Mouse (Mus musculus) right cerebral cortex, postnatal 25 days (tissue): ENCODE measurements at regions not wholly inside any gene's neighbourhood (a gene's known extent, or its start where the extent isn't known, plus 50 kb on each side); places are given as distances from the start of the nearest gene placed in this dataset.

Experiments
- DNase-seq: peaks from one replicate; pipeline ENCODE4 v3.0.0; 2022

DNA sequence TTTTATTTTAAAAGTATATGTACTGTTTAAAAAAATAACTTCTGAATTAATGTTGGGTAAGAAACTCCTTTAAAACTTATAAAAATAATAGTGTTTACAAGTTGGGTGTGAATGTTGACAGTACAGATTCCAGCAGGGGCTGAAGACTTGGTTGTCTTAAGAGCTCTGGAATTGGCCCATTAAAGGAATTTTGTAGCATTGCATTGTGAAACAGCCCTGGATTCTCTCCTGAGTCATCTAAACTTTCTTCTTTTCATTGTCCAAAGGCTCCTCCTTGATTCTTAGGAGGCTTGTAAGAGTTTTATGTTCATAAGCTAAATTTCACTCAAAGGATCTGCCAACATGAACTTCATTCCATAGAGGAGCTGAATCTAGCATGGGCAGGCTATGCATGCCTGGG lies 174.7 kb upstream of the Marcks start:
- DNase-seq: no peak

GRCm38 (mm10) chr10:37310266-37310945 lies 171.7 kb upstream of the Marcks start:
- no peak for DNase-seq

GRCm38 (mm10) chr10:37304656-37305055 lies 165.9 kb upstream of the Marcks start:
- no peak for DNase-seq

- DNase-seq: no peak
These were observed 161.6 kb upstream of the Marcks start for GRCm38 (mm10) chr10:37300181-37300889.

GRCm38 (mm10) chr10:37298689-37299421 lies 160.1 kb upstream of the Marcks start:
- DNase-seq: no peak

GRCm38 (mm10) chr10:37294231-37294630 lies 155.5 kb upstream of the Marcks start:
- no peak for DNase-seq

- DNase-seq: no peak
These were observed 154.6 kb upstream of the Marcks start for GRCm38 (mm10) chr10:37293292-37293691.

DNA sequence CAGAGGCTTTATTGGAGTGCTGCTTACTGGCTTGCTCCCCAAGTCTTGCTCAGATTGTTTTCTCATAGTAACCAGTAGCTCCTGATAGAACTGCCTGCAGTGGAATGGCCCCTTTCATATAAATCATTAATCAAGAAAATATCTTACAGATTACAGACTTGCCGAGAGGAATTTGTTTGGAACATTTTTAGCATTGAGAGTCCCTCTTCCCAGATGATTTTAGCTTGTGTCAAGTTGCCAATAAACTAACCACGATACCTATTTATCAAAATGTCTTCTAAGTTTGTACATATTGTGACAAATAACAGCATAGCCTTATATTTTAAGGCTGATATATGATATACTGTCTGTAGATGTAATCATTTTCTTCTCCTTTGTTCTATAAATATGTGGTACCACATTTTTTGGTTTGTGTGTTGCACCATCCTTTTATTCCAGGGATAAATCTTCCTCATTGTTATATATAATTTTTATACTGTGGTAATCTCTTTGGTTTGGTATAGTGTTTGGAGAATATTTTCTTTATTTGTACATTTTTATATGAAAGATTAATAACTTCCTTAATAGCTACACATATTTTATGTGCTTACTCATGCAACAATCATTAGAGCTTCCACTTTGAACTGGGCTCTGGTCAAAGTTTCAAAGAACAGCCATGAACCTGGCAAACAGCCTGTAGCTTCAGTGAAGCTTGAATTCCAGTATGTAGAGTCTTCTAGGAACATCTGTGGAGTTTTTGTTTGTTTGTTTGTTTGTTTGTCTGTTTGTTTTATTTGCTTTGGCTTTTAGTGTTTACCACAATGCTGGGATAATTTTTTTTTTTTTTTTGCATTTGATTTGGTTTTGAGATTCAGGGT lies 153.1 kb upstream of the Marcks start:
- DNase-seq: no peak

- DNase-seq: no peak
These were observed 151.4 kb upstream of the Marcks start for GRCm38 (mm10) chr10:37289964-37290704.

DNA sequence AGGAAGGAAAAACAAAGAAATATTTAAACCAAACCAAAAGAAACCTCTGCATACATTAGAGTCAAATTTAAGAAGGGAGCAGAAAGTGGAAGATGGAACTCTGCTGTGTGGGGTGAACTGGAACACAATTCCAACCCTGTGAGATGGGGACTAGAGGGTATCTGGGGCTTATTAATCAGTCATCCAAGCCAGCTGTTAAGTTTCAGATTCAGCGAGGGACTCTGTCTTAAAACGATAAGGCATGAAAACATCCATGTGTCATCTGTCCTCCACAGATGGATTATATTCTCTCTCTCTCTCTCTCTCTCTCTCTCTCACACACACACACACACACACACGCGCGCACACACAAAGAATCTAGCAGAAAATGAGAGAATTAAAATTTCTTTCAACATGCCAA lies 147.6 kb upstream of the Marcks start:
- DNase-seq: no peak

DNA sequence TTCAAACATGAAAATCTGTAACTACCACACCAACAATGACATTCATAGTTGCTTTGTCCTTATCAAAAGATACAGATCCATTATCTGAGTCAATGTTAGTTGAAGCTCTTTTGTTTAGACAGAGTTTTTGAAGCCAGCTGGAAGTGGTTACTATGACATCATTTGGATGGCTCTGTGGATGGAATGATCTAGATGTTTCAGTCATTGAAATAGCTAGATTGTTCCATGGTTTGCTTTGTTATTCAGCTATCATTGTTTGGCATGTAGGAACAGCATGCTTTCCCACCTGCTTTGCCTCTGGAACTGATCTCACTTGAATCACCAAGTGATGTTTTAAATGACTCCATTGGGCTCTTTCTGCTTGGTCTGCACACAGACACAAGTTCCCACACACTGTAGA lies 144.2 kb upstream of the Marcks start:
- DNase-seq: no peak

DNA sequence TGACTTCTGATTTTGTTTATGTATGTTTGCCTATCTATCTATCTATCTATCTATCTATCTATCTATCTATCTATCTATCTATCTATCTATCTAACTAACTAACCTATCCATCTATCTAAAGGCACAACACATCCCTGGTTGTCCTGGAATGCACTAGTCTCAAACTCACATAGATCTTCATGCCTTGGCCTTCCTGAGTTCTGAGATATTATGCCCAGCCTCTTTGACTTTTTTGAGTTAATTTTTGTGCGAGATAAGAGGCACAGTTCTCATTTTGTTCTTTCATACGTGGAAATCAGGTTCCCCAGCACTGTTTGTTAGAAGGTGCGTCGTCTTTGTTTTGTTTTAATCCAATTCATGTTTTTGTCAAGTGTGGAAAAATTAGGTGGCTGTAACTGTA lies 142.1 kb upstream of the Marcks start:
- no peak for DNase-seq

- DNase-seq: no peak
These were observed 141.6 kb upstream of the Marcks start for GRCm38 (mm10) chr10:37280150-37280820.

- DNase-seq: no peak
These were observed 140.6 kb upstream of the Marcks start for GRCm38 (mm10) chr10:37279316-37279715.

- no peak for DNase-seq
These were observed 137.1 kb upstream of the Marcks start for GRCm38 (mm10) chr10:37275857-37276256.

GRCm38 (mm10) chr10:37275271-37275670 lies 136.6 kb upstream of the Marcks start:
- DNase-seq: no peak

DNA sequence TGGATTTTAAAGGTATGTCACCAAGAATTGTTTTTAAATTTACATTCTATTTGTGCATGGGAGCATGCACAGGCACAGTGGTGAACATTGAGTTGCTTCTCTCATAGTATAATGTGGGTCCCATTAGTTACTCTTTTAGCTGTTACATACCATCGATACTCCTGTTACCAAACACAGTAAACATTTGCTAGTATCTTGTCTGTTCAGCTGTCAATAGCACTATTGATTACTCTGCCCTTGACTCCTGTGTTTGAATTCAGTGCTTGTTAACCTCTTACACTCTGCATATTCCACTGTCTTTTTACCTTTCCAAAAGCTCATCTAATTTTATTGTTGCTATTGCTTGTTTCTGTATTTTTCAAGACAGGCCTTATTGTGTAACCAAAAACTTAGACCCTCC lies 133.2 kb upstream of the Marcks start:
- DNase-seq: no peak

GRCm38 (mm10) chr10:37270236-37271000 lies 131.7 kb upstream of the Marcks start:
- no peak for DNase-seq

DNA sequence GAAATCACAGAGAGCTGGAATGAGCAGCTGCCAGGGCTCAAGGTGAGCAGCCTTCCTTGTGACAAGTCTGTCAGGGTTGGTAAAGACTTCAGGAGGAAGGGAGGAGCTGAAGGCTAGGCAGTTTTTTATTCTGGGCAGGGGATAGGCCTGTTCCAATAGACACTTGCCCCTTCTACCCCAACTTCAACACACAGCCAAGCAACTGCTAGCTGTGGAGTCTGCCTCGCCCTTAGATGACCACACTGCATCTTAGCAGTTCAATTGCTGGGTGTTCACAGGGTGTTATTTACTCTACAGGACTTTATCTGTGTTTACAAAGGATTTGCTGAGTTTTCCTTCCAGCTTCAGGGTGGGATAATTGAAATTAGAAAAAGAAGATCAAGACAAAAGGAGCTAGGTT lies 128.2 kb upstream of the Marcks start:
- no peak for DNase-seq

DNA sequence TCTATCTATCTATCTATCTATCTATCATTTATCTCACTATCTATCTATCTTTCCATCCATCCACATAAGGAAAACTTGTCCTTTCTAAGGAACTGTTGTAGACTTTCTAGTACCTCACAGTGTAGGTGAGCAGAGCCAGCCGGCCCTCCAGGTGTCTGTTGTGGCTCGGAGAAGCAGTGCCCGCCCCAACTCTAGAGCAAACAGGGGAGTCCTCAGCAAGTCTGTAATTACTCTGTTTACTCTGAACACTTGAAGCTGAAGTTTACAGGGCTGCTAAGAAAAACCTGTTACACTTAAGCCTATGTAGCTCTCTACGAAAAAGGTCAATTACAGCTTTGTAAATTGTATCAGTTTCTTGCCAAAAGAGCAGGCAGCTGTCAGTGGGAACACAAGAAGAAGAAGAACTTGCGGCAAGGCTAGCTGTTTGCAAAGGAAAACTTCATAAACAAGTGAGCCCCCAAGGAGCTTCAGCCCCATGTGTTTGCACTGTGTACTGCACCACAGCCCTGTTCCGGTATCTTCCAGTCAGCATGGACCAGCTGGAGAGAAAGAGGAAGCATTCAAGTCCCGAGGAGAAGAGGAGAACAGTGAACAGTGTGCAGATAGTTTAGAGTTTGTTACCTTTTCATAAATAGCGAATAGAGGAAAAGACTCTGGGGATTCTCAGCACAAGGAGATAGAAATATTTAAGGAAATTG lies 122.2 kb upstream of the Marcks start:
- no peak for DNase-seq
